Mouse (Mus musculus) liver, embryonic 16.5 days (tissue): ENCODE data around the gene Myh8. TPM values are rescaled to one million over a fixed set of nuclear protein-coding genes. Genes with fewer than 3 reads are reported as not detected.

ENCODE experiments used
- ATAC-seq: fragments of 200-750 bp; cut with Nextera tagmentation; 2 replicates; pipeline ENCODE4 v1.8.0; 2017; ENCODE audit warnings: low read depth, mild to moderate bottlenecking, moderate number of reproducible peaks, moderate library complexity
- H3K27ac ChIP-seq: fragments of 300-500 bp; sonication (generic); 2 replicates; pipeline ENCODE4 v1.5.1; 2014; ENCODE audit warnings: mild to moderate bottlenecking, low read length
- H3K27me3 ChIP-seq: fragments of 300-500 bp; sonication (generic); 2 replicates; pipeline ENCODE4 v1.6.1; 2014; ENCODE audit warnings: low read depth, low read length, mixed read lengths; ENCODE audit not compliant: control insufficient read depth, insufficient read depth
- H3K36me3 ChIP-seq: fragments of 300-500 bp; sonication (generic); 2 replicates; pipeline ENCODE4 v1.6.1; 2014; ENCODE audit warnings: mild to moderate bottlenecking; ENCODE audit not compliant: control insufficient read depth, insufficient read depth
- H3K4me1 ChIP-seq: fragments of 300-500 bp; sonication (generic); 2 replicates; pipeline ENCODE4 v1.6.1; 2014; ENCODE audit warnings: low read depth, low read length, mixed read lengths; ENCODE audit not compliant: control insufficient read depth
- H3K4me2 ChIP-seq: fragments of 300-500 bp; sonication (generic); 2 replicates; pipeline ENCODE4 v1.6.1; 2014; ENCODE audit warnings: low read depth, low read length, mixed read lengths
- H3K4me3 ChIP-seq: fragments of 300-500 bp; sonication (generic); 2 replicates; pipeline ENCODE4 v1.5.1; 2014; ENCODE audit warnings: low read depth, mild to moderate bottlenecking, low read length
- H3K9ac ChIP-seq: fragments of 300-500 bp; sonication (generic); 2 replicates; pipeline ENCODE4 v1.6.1; 2014; ENCODE audit warnings: low read depth, low read length
- H3K9me3 ChIP-seq: fragments of 300-500 bp; sonication (generic); replicated peaks from 2 replicates; pipeline ENCODE4 v1.6.1; 2016; ENCODE audit warnings: low read length; ENCODE audit not compliant: control insufficient read depth
- WGBS: fragments of 180-500 bp; shearing (Covaris S2); extraction: QIAGEN DNeasy Blood & Tissue Kit; methylation state at CpG from one replicate; pipeline ENCODE4 v1.1.7; 2014; ENCODE audit not compliant: insufficient replicate concordance; 5-methylcytosine and 5-hydroxymethylcytosine counted together
- polyA plus RNA-seq: library from polyadenylated mRNA; unstranded; fragments of >200 nt; fragmentation: Nextera tagmentation; extraction: Ambion mirVana; gene quantifications from 2 replicates; pipeline ENCODE4 v1.2.1, GENCODE M21; 2015

The Myh8 gene
- polyA plus RNA-seq, 1 experiment from 2014 or later: 20.5 TPM

DNA sequence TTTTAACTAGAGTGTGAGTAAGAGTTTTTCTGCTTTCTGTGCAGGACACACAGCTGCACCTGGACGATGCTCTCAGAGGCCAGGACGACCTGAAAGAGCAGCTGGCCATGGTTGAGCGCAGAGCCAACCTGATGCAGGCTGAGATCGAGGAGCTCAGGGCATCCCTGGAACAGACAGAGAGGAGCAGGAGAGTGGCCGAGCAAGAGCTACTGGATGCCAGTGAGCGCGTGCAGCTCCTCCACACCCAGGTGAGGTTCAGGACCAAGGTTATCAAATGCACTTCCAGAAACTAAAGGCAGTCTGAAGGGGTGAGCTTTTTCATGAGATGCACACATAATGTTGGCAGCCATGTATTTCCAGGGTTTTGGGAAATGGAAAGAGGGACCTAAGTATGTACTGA lies 19.9 kb upstream of the Myh8 start:
- Histone ChIP-seq H3K9me3 (no peaks in the 10 kb centered on the region), H3K9ac (no peak overlapping the region), H3K4me3 (no peak overlapping the region), H3K36me3 (no peaks in the 10 kb centered on the region), H3K4me1 (no peaks in the 10 kb centered on the region), H3K4me2 (no peak overlapping the region), H3K27ac (no peak overlapping the region), H3K27me3 (no peaks in the 10 kb centered on the region)
- 67% methylated on average over 7 of the region's 7 CpGs for WGBS
- no peak for ATAC-seq

GRCm38 (mm10) chr11:67260956-67261355 lies 16.0 kb upstream of the Myh8 start:
- Histone ChIP-seq H3K27ac (no peak overlapping the region), H3K9ac (no peak overlapping the region), H3K4me2 (no peak overlapping the region), H3K27me3 (no peaks in the 10 kb centered on the region), H3K36me3 (no peaks in the 10 kb centered on the region), H3K4me3 (no peak overlapping the region), H3K4me1 (no peaks in the 10 kb centered on the region), H3K9me3 (no peaks in the 10 kb centered on the region)
- no peak for ATAC-seq
- 45% methylated on average over 6 of the region's 6 CpGs for WGBS

- WGBS: 41% methylated on average over 1 of the region's 1 CpGs
- Histone ChIP-seq H3K4me2 (no peak overlapping the region), H3K36me3 (no peaks in the 10 kb centered on the region), H3K27ac (no peak overlapping the region), H3K9me3 (peaks cover 3% of the 10 kb centered on the region; the same call in 1 of the 2 replicates), H3K27me3 (no peaks in the 10 kb centered on the region), H3K4me3 (no peak overlapping the region), H3K9ac (no peak overlapping the region), H3K4me1 (no peaks in the 10 kb centered on the region)
- no peak for ATAC-seq
These were observed 16.5 kb downstream of the Myh8 start for GRCm38 (mm10) chr11:67293440-67293839.

GRCm38 (mm10) chr11:67313733-67314452 lies 37.0 kb downstream of the Myh8 start:
- Histone ChIP-seq H3K4me3 (no peak overlapping the region), H3K4me2 (no peak overlapping the region), H3K36me3 (no peaks in the 10 kb centered on the region), H3K9ac (no peak overlapping the region), H3K27ac (no peak overlapping the region), H3K27me3 (no peaks in the 10 kb centered on the region), H3K4me1 (no peaks in the 10 kb centered on the region), H3K9me3 (no peaks in the 10 kb centered on the region)
- WGBS: 48% methylated on average over 15 of the region's 15 CpGs
- no peak for ATAC-seq

DNA sequence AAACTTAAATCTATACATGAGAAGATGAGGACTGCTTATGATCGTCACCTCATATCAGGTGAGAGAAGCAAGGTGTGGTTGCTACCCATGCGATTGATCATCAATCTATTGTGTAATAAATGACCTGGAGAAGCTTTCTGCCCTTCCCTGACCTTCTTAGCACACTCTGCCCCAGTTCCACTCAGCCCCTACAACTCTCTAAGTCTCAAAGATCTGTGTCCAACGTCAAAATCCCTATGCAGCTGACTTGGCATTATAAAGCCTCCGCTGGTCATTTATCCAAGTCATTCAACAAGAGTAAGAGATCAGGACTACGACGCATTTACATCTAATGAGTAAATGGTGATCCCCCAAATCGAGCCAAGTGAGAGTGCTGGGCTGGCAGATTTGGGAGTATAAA lies 44.4 kb downstream of the Myh8 start, which contains the start of gene Myh13:
Gene Myh13 (plus strand): TSS at position 301 of the 400 bp plus-strand sequence.
- no peak for ATAC-seq
- Histone ChIP-seq H3K27ac (no peak within 1 kb of the TSS), H3K36me3 (no peaks in the 10 kb centered on the region), H3K4me3 (no peak within 1 kb of the TSS), H3K4me2 (no peak within 1 kb of the TSS), H3K9ac (no peak within 1 kb of the TSS), H3K4me1 (no peaks in the 10 kb centered on the region), H3K9me3 (no peaks in the 10 kb centered on the region), H3K27me3 (no peaks in the 10 kb centered on the region)
- WGBS: 66% methylated on average over 7 of the region's 7 CpGs

DNA sequence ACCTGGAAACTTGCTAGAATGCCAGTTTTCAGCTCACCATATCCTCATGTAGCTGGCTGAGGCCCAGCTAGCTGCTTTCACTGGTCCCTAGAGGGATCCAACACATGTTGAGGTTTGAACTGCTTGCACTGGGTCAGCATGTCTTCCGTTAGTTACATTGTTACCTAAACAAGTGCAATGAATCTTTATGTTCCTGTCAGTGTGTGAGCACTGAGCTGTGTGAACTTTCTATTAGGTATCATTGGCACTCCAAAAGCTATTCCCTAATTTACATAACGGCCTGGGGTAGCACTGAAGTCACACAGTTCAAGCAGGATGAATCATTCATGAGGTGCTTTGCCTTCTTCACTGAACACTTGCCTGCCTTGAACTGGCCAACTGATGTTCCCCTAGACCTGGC lies 49.6 kb downstream of the Myh8 start:
- H3K27ac ChIP-seq: no peak overlapping the region
- no peak for ATAC-seq
- H3K4me1 ChIP-seq: no peaks in the 10 kb centered on the region
- WGBS: 64% methylated on average over 2 of the region's 2 CpGs
- no peak overlapping the region for H3K9ac ChIP-seq
- H3K4me3 ChIP-seq: no peak overlapping the region
- H3K27me3 ChIP-seq: no peaks in the 10 kb centered on the region
- no peak overlapping the region for H3K4me2 ChIP-seq
- no peaks in the 10 kb centered on the region for H3K9me3 ChIP-seq
- no peaks in the 10 kb centered on the region for H3K36me3 ChIP-seq

GRCm38 (mm10) chr11:67344556-67344955 lies 67.6 kb downstream of the Myh8 start:
- H3K4me3 ChIP-seq: no peak overlapping the region
- no peak overlapping the region for H3K27ac ChIP-seq
- no peak overlapping the region for H3K9ac ChIP-seq
- H3K36me3 ChIP-seq: no peaks in the 10 kb centered on the region
- ATAC-seq: no peak
- H3K4me1 ChIP-seq: no peaks in the 10 kb centered on the region
- WGBS: 28% methylated on average over 3 of the region's 3 CpGs
- H3K4me2 ChIP-seq: no peak overlapping the region
- no peaks in the 10 kb centered on the region for H3K27me3 ChIP-seq
- no peaks in the 10 kb centered on the region for H3K9me3 ChIP-seq

- WGBS: 39% methylated on average over 2 of the region's 2 CpGs
These were observed 68.4 kb downstream of the Myh8 start for GRCm38 (mm10) chr11:67345186-67345855.

DNA sequence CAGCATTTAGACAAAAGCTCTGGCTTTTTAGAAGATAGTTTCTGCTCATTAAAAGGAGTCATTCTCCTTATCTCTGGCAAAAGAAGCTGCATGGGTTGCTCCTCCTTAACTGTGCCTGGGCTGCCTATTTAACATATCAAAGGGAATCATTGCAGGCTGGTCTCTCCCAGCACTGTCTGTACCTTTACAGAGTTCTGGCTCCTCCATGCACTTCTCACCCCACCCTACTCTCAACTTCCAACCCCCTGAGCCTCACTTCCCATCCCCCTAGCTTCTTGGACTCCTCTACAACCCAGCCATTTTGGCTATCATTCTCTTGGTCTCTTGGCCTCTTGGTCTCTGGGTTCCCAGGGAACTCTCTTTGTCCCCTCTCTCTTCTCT lies 68.9 kb downstream of the Myh8 start:
- Histone ChIP-seq H3K4me2 (no peak overlapping the region), H3K9me3 (no peaks in the 10 kb centered on the region)

More at GRCm38 (mm10) chr11:67345186-67345855, 68.4 kb downstream of the Myh8 start:
- Histone ChIP-seq H3K27ac (no peak overlapping the region), H3K27me3 (no peaks in the 10 kb centered on the region), H3K9me3 (no peaks in the 10 kb centered on the region), H3K4me2 (no peak overlapping the region), H3K4me3 (no peak overlapping the region), H3K4me1 (no peaks in the 10 kb centered on the region), H3K9ac (no peak overlapping the region), H3K36me3 (no peaks in the 10 kb centered on the region)
- ATAC-seq: no peak

More for the DNA sequence above, 68.9 kb downstream of the Myh8 start:
- Histone ChIP-seq H3K27ac (no peak overlapping the region), H3K9ac (no peak overlapping the region), H3K4me3 (no peak overlapping the region), H3K4me1 (no peaks in the 10 kb centered on the region), H3K27me3 (no peaks in the 10 kb centered on the region), H3K36me3 (no peaks in the 10 kb centered on the region)
- no peak for ATAC-seq
